Mouse (Mus musculus) limb, embryonic 12.5 days (tissue): ENCODE measurements around the gene Gm29776. TPM values are rescaled to one million over a fixed set of nuclear protein-coding genes. Genes with fewer than 3 reads are reported as not detected.

ENCODE experiments used
- ATAC-seq: fragments of 200-750 bp; cut with Nextera tagmentation; 2 replicates; pipeline ENCODE4 v1.8.0; 2017; ENCODE audit warnings: low read depth, moderate TSS enrichment; ENCODE audit not compliant: insufficient number of reproducible peaks, insufficient read depth, low FRiP score, low TSS enrichment
- H3K27ac ChIP-seq: fragments of 300-500 bp; sonication (generic); 2 replicates; pipeline ENCODE4 v1.5.1; 2016; ENCODE audit warnings: mild to moderate bottlenecking, moderate library complexity
- H3K27me3 ChIP-seq: fragments of 300-500 bp; sonication (generic); 2 replicates; pipeline ENCODE4 v1.6.1; 2016; ENCODE audit warnings: mild to moderate bottlenecking, moderate library complexity
- H3K36me3 ChIP-seq: fragments of 300-500 bp; sonication (generic); 2 replicates; pipeline ENCODE4 v1.6.1; 2016; ENCODE audit warnings: mild to moderate bottlenecking, moderate library complexity
- H3K4me1 ChIP-seq: fragments of 300-500 bp; sonication (generic); replicated peaks from 2 replicates; pipeline ENCODE4 v1.6.1; 2016
- H3K4me2 ChIP-seq: fragments of 300-500 bp; sonication (generic); 2 replicates; pipeline ENCODE4 v1.6.1; 2016; ENCODE audit warnings: mild to moderate bottlenecking, moderate library complexity
- H3K4me3 ChIP-seq: fragments of 300-500 bp; sonication (generic); replicated peaks from 2 replicates; pipeline ENCODE4 v1.5.1; 2016; ENCODE audit warnings: mild to moderate bottlenecking
- H3K9ac ChIP-seq: fragments of 300-500 bp; sonication (generic); replicated peaks from 2 replicates; pipeline ENCODE4 v1.6.1; 2016; ENCODE audit warnings: mild to moderate bottlenecking, moderate library complexity
- H3K9me3 ChIP-seq: fragments of 300-500 bp; sonication (generic); 2 replicates; pipeline ENCODE4 v1.6.1; 2016; ENCODE audit warnings: mild to moderate bottlenecking, moderate library complexity
- WGBS: fragments of 180-500 bp; shearing (Covaris S2); methylation state at CpG from one replicate; pipeline ENCODE4 v1.1.7; 2016; 5-methylcytosine and 5-hydroxymethylcytosine counted together
- polyA plus RNA-seq: library from polyadenylated mRNA; unstranded; fragments of >200 nt; fragmentation: Nextera tagmentation; extraction: Ambion mirVana; gene quantifications from 2 replicates; pipeline ENCODE4 v1.2.1, GENCODE M21; 2016

Gene Gm29776
- polyA plus RNA-seq: 0.16 and 0.23 TPM in 2 replicates

DNA sequence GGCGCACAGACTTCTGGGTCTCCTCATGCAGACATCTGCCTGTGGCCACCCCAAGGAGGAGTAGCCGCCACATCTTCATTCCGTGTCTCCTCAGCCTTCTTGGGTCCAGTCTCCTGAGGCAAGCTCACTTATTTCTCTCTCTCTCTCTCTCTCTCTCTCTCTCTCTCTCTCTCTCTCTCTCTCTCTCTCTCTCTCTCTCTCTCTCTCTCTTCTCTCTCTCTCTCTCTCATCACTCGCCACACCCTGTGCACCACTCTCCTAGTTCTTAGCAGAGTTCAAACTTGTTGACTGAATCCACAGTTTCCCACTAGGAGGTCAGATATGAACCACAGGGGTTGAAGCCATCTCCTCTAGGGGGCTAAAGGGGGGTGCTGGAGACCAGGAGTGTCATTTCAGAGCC is at the start of gene Gm29776:
Gene Gm29776, minus strand, starts transcription at position 101 of the 400 bp plus-strand sequence.
- Histone ChIP-seq H3K4me2 (no peak within 1 kb of the TSS), H3K36me3 (peaks cover 5% of the 10 kb centered on the region), H3K27me3 (peaks cover 21% of the 10 kb centered on the region), H3K27ac (no peak within 1 kb of the TSS), H3K9me3 (no peaks in the 10 kb centered on the region), H3K9ac (no peak within 1 kb of the TSS), H3K4me3 (no peak within 1 kb of the TSS), H3K4me1 (no peaks in the 10 kb centered on the region)
- ATAC-seq: no peak
- WGBS: 80% methylated on average over 4 of the region's 4 CpGs

- Histone ChIP-seq H3K27ac (no peak overlapping the region), H3K36me3 (no peaks in the 10 kb centered on the region), H3K4me1 (peaks cover 5% of the 10 kb centered on the region; the same call in 1 of the 2 replicates), H3K27me3 (no peaks in the 10 kb centered on the region), H3K4me3 (no peak overlapping the region), H3K9ac (no peak overlapping the region), H3K4me2 (no peak overlapping the region), H3K9me3 (no peaks in the 10 kb centered on the region)
- ATAC-seq: no peak
- 89% methylated on average over 9 of the region's 9 CpGs for WGBS
These were observed 47.4 kb upstream of the Gm29776 start for GRCm38 (mm10) chr14:54746038-54746437.

DNA sequence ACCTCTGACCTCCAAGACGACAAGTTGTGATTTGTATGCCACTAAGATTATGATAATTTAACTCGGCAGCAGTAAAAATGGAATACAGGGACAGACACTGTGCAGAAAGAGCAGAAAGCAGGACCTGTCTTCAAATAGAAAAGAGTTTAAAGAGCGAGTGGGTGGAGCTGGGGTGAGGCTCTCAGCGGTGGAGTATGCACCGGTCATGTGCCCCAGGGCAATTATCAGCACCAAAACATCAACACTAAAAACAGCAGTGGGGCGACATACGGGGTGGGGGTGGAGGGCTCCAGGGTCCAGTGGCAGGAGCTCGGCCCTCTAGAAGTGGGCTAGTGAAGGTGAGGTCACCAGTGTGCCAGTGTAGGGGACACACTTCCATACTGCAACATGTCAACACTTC is 45.8 kb upstream of the Gm29776 start:
- H3K4me2 ChIP-seq: no peak overlapping the region
- no peaks in the 10 kb centered on the region for H3K9me3 ChIP-seq
- H3K9ac ChIP-seq: no peak overlapping the region
- H3K4me3 ChIP-seq: no peak overlapping the region
- no peak for ATAC-seq
- no peaks in the 10 kb centered on the region for H3K36me3 ChIP-seq
- peaks cover 5% of the 10 kb centered on the region; the same call in 1 of the 2 replicates for H3K4me1 ChIP-seq
- H3K27me3 ChIP-seq: no peaks in the 10 kb centered on the region
- no peak overlapping the region for H3K27ac ChIP-seq
- 55% methylated on average over 8 of the region's 8 CpGs for WGBS

DNA sequence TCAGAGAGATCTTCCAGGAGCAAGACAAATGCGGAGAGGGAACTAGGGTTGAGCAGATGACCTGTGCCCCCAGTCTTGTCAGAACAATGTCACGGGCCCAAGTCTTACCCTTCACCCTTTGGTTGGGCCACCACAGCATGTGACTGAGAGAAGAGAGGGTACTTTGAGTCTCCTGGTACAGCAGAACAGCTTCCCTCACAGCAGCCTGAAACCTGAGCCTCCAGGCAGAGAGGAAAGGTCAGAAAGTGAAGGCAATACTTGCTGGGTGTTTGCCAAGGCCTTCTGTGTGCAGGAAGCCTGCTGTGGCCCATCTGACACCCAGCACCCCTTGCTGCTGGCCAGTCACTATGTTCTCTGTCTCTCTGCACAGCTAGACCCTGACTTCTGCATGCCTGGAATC is 43.7 kb upstream of the Gm29776 start:
- Histone ChIP-seq H3K4me2 (no peak overlapping the region), H3K9me3 (no peaks in the 10 kb centered on the region), H3K27me3 (no peaks in the 10 kb centered on the region), H3K4me1 (peaks cover 5% of the 10 kb centered on the region; the same call in 1 of the 2 replicates), H3K9ac (no peak overlapping the region), H3K4me3 (no peak overlapping the region), H3K36me3 (no peaks in the 10 kb centered on the region), H3K27ac (no peak overlapping the region)
- ATAC-seq: no peak
- WGBS: 67% methylated on average over 2 of the region's 2 CpGs

DNA sequence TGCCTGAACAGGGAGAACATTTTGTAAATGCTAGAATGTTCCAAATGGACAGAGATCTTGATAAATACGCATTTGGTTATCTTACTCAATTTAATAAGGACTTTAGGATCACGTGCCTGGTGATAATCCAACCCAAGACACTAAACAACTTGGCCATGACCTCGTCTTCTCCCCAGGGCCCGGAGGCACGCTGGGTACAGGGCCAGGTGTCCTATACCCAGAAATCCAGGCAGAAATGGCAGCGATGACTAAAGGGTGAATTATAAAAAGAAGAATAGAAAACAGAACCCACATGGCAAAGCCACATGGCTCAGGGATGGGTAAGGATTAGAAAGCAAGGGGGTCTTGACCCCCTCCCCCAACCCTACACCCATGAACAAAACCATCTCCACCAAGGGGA is 43.1 kb upstream of the Gm29776 start:
- WGBS: 89% methylated on average over 6 of the region's 6 CpGs
- H3K27ac ChIP-seq: no peak overlapping the region
- H3K4me2 ChIP-seq: no peak overlapping the region
- H3K4me3 ChIP-seq: no peak overlapping the region
- H3K4me1 ChIP-seq: peaks cover 5% of the 10 kb centered on the region
- no peaks in the 10 kb centered on the region for H3K36me3 ChIP-seq
- no peaks in the 10 kb centered on the region for H3K27me3 ChIP-seq
- no peak for ATAC-seq
- H3K9ac ChIP-seq: no peak overlapping the region
- no peaks in the 10 kb centered on the region for H3K9me3 ChIP-seq

DNA sequence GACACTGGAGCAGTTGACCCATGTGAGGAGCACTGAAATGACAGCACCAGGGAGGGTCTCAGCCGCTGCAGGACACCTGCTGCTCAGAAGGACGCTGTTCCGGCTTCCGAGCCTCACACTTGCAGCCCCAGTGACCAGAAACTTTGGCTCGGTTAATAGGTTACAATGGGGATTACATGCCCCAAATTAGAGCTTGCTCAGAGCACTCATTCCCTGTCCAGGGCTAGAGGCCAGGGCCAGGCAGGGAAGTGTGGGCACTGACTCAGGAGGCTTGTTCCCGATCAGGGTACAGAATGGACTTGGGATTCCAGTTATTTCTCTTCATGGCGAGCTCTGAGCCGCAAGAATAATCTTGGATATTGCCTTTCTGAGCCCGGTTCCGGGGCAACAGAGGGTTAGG is 39.0 kb upstream of the Gm29776 start:
- WGBS: 82% methylated on average over 10 of the region's 10 CpGs
- ATAC-seq: no peak
- H3K27me3 ChIP-seq: no peaks in the 10 kb centered on the region
- H3K4me3 ChIP-seq: no peak overlapping the region
- no peaks in the 10 kb centered on the region for H3K36me3 ChIP-seq
- peaks cover 4% of the 10 kb centered on the region for H3K4me1 ChIP-seq
- no peaks in the 10 kb centered on the region for H3K9me3 ChIP-seq
- no peak overlapping the region for H3K9ac ChIP-seq
- H3K4me2 ChIP-seq: no peak overlapping the region
- no peak overlapping the region for H3K27ac ChIP-seq

GRCm38 (mm10) chr14:54736555-54737552 is 38.2 kb upstream of the Gm29776 start:
- no peaks in the 10 kb centered on the region; the same call in 1 of the 2 replicates for H3K4me1 ChIP-seq
- H3K4me2 ChIP-seq: no peak overlapping the region
- no peak overlapping the region for H3K4me3 ChIP-seq
- no peak overlapping the region for H3K9ac ChIP-seq
- no peak overlapping the region for H3K27ac ChIP-seq
- no peak for ATAC-seq
- H3K9me3 ChIP-seq: no peaks in the 10 kb centered on the region
- no peaks in the 10 kb centered on the region for H3K36me3 ChIP-seq
- H3K27me3 ChIP-seq: no peaks in the 10 kb centered on the region
- WGBS: 65% methylated on average over 14 of the region's 14 CpGs

DNA sequence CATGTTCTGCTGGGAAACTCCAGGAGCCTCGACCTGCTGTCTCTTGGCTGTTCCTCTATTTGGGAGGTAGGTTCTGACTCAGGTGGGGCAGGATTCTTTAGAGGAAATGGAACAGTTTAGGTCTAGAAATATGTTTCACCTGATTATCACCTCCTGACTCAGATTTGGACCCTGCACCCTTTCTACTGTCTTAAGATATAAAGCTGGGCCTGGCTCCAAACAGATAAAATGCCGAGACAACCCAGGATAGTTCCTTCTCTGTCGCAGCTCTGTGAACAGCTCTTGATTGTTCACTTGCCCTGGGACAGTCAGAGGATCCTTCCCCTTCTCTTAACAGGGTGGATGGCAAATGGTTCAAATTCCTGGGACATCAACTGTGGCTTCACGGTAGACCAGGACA is 36.6 kb upstream of the Gm29776 start:
- WGBS: 76% methylated on average over 4 of the region's 4 CpGs
- Histone ChIP-seq H3K4me2 (no peak overlapping the region), H3K4me1 (no peaks in the 10 kb centered on the region; the same call in 1 of the 2 replicates), H3K36me3 (no peaks in the 10 kb centered on the region), H3K27me3 (no peaks in the 10 kb centered on the region), H3K9me3 (no peaks in the 10 kb centered on the region), H3K4me3 (no peak overlapping the region), H3K9ac (no peak overlapping the region), H3K27ac (no peak overlapping the region)
- no peak for ATAC-seq

GRCm38 (mm10) chr14:54734004-54734403 is 35.4 kb upstream of the Gm29776 start:
- Histone ChIP-seq H3K4me2 (no peak overlapping the region), H3K4me3 (no peak overlapping the region), H3K9ac (no peak overlapping the region), H3K9me3 (no peaks in the 10 kb centered on the region), H3K27ac (no peak overlapping the region), H3K27me3 (no peaks in the 10 kb centered on the region), H3K36me3 (no peaks in the 10 kb centered on the region), H3K4me1 (no peaks in the 10 kb centered on the region; the same call in 1 of the 2 replicates)
- WGBS: 80% methylated on average over 4 of the region's 4 CpGs
- ATAC-seq: no peak

GRCm38 (mm10) chr14:54732206-54732605 is 33.6 kb upstream of the Gm29776 start:
- ATAC-seq: no peak
- Histone ChIP-seq H3K27ac (no peak overlapping the region), H3K9me3 (no peaks in the 10 kb centered on the region), H3K4me3 (no peak overlapping the region), H3K4me1 (no peaks in the 10 kb centered on the region; the same call in 1 of the 2 replicates), H3K4me2 (no peak overlapping the region), H3K27me3 (no peaks in the 10 kb centered on the region), H3K36me3 (no peaks in the 10 kb centered on the region), H3K9ac (no peak overlapping the region)
- 92% methylated on average over 8 of the region's 8 CpGs for WGBS

- Histone ChIP-seq H3K9ac (no peak overlapping the region), H3K27me3 (no peaks in the 10 kb centered on the region), H3K4me1 (no peaks in the 10 kb centered on the region), H3K9me3 (no peaks in the 10 kb centered on the region), H3K4me2 (no peak overlapping the region), H3K4me3 (no peak overlapping the region), H3K36me3 (no peaks in the 10 kb centered on the region), H3K27ac (no peak overlapping the region)
- 87% methylated on average over 6 of the region's 6 CpGs for WGBS
- no peak for ATAC-seq
These were observed 31.7 kb upstream of the Gm29776 start for GRCm38 (mm10) chr14:54730305-54730704.
